Mouse (Mus musculus) megakaryocyte, embryonic 14.5 days (primary cell): ENCODE results near the gene Ghr.

Source experiments
- FLI1 ChIP-seq: IDR thresholded peaks from 2 replicates; pipeline ENCODE4 v1.6.1; 2012; ENCODE audit warnings: low read length, inconsistent platforms, mixed read lengths
- GATA1 ChIP-seq: IDR thresholded peaks from 3 replicates; pipeline ENCODE4 v1.6.1; 2012; ENCODE audit warnings: mixed read lengths, low read length, inconsistent platforms, borderline replicate concordance

DNA sequence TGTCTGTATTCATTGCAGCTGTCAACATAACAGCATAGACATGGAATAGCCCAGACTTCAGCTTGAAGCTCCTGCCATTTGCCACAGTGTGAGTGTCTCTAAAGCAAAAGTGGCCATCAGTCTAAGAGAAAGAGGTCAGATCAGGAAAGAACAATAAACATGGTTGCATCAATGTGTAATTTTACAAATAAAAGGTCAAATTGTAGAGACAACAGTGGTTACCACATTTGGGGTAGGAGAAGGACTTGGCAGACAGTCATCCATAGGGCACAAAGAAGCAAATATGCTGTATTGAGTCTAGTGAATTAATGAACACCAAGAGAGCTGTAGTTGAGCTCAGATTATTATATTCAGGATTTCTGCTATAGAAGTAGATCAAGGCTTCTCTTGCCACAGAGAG lies 127.7 kb downstream of the Ghr start:
- TF ChIP-seq FLI1 (no peak), GATA1 (no peak)
